ENCODE assay signal across 9 mouse cellular contexts in the genomic region with DNA sequence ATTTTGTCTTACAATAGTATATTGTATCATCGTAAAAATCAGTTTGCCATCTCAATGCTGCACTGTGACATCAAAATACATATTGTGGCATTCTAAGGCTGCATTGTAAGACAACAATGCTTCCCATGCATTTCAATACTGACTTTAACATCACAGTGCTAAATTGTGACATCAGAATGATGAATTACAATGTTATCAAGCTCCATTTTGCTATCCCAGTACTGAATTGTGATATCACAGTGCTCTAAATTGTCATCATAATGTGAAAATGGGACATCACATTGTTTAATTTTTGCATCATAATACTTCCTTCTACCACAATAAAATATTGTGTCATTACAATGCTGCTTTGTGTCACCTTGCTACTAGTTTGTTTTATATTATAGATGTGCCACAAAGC.
A peak's percentile ranks its signal among the peaks of the same experiment; 100 is the strongest.
DNase-seq lines count a peak whose midpoint lies in the region; ATAC-seq lines count a peak whose summit lies in the region.
"Had no signal": no experiment of that assay in that cellular context is flagged by ENCODE, and none has a peak within 500 bp of the region (broad histone marks: within the 10 kb centered on the region; RNA-seq: fewer than 3 reads in every experiment).

No protein-coding gene starts in this region.

- ATAC-seq in heart, embryonic 15.5 days (replicated peaks; ENCODE audit: insufficient number of reproducible peaks, insufficient read depth, low FRiP score, low read depth), result no peak
- no peak for ATAC-seq in embryonic facial prominence, embryonic 11.5 days (replicated peaks; ENCODE audit: insufficient number of reproducible peaks, low FRiP score, low TSS enrichment, low read depth)
- peak; percentile 38 for ATAC-seq in hindbrain, embryonic 16.5 days
- ATAC-seq in midbrain, embryonic 13.5 days, result peak; percentile 15; the same call in 1 of the 2 replicates

- no peaks in the 10 kb centered on the region for H3K4me1 ChIP-seq in heart, embryonic 15.5 days (replicated peaks)
- no peaks in the 10 kb centered on the region for H3K4me1 ChIP-seq in embryonic facial prominence, embryonic 11.5 days (ENCODE audit: control insufficient read depth, insufficient read depth, low read length)
- H3K4me1 ChIP-seq in hindbrain, embryonic 16.5 days (ENCODE audit: control insufficient read depth, insufficient read depth, low read depth, low read length), result no peaks in the 10 kb centered on the region
- H3K4me1 ChIP-seq in midbrain, embryonic 13.5 days (replicated peaks), result no peaks in the 10 kb centered on the region

- H3K27ac ChIP-seq in heart, embryonic 15.5 days, result no peak overlapping the region
- no peak overlapping the region for H3K27ac ChIP-seq in embryonic facial prominence, embryonic 11.5 days (replicated peaks; ENCODE audit: low read depth, low read length)
- no peak overlapping the region for H3K27ac ChIP-seq in hindbrain, embryonic 16.5 days (ENCODE audit: low read depth, low read length)
- H3K27ac ChIP-seq in midbrain, embryonic 13.5 days, result no peak overlapping the region; the same call in 1 of the 2 replicates

- peak overlapping the region; percentile 73 for H3K4me2 ChIP-seq in heart, embryonic 15.5 days
- H3K4me2 ChIP-seq in embryonic facial prominence, embryonic 11.5 days (ENCODE audit: low read depth, low read length), result no peak overlapping the region; the same call in 1 of the 2 replicates
- H3K4me2 ChIP-seq in hindbrain, embryonic 16.5 days (ENCODE audit: low read length), result peak overlapping the region; percentile 56
- peak overlapping the region; percentile 54 for H3K4me2 ChIP-seq in midbrain, embryonic 13.5 days (replicated peaks)

- H3K9me3 ChIP-seq in heart, embryonic 15.5 days (replicated peaks), result no peaks in the 10 kb centered on the region
- no peaks in the 10 kb centered on the region for H3K9me3 ChIP-seq in embryonic facial prominence, embryonic 11.5 days (replicated peaks; ENCODE audit: control insufficient read depth, low read length)
- no peaks in the 10 kb centered on the region for H3K9me3 ChIP-seq in hindbrain, embryonic 16.5 days (ENCODE audit: control insufficient read depth, low read length)
- no peaks in the 10 kb centered on the region for H3K9me3 ChIP-seq in midbrain, embryonic 13.5 days

- no peaks in the 10 kb centered on the region for H3K36me3 ChIP-seq in heart, embryonic 15.5 days
- no peaks in the 10 kb centered on the region for H3K36me3 ChIP-seq in embryonic facial prominence, embryonic 11.5 days (replicated peaks; ENCODE audit: control insufficient read depth, insufficient read depth, low read depth, low read length)
- no peaks in the 10 kb centered on the region for H3K36me3 ChIP-seq in hindbrain, embryonic 16.5 days (ENCODE audit: control insufficient read depth, insufficient read depth, low read length)
- no peaks in the 10 kb centered on the region for H3K36me3 ChIP-seq in midbrain, embryonic 13.5 days

- WGBS in heart, embryonic 15.5 days, result 90% methylated on average over 1 of the region's 1 CpGs
- WGBS in embryonic facial prominence, embryonic 11.5 days, result 94% methylated on average over 1 of the region's 1 CpGs
- WGBS in hindbrain, embryonic 16.5 days, result 88% methylated on average over 1 of the region's 1 CpGs
- 77% methylated on average over 1 of the region's 1 CpGs for WGBS in midbrain, embryonic 13.5 days

- H3K4me3 ChIP-seq in heart, embryonic 15.5 days, result peak overlapping the region; percentile 55
- peak overlapping the region; percentile 35; the same call in 1 of the 2 replicates for H3K4me3 ChIP-seq in embryonic facial prominence, embryonic 11.5 days (ENCODE audit: low read depth, low read length)
- peak overlapping the region; percentile 46 for H3K4me3 ChIP-seq in hindbrain, embryonic 16.5 days (ENCODE audit: low read length)
- peak overlapping the region; percentile 45 for H3K4me3 ChIP-seq in midbrain, embryonic 13.5 days (replicated peaks)

- H3K27me3 ChIP-seq in heart, embryonic 15.5 days, result no peaks in the 10 kb centered on the region
- no peaks in the 10 kb centered on the region for H3K27me3 ChIP-seq in embryonic facial prominence, embryonic 11.5 days (ENCODE audit: control insufficient read depth, insufficient read depth, low read length)
- H3K27me3 ChIP-seq in hindbrain, embryonic 16.5 days (replicated peaks; ENCODE audit: control insufficient read depth, insufficient read depth, low read length), result no peaks in the 10 kb centered on the region
- no peaks in the 10 kb centered on the region for H3K27me3 ChIP-seq in midbrain, embryonic 13.5 days

- DNase-seq in heart, postnatal 10 days, result no peak
- no peak for DNase-seq in embryonic facial prominence, embryonic 11.5 days (ENCODE audit: low spot score)
- DNase-seq in spleen, postnatal 10 days (ENCODE audit: low spot score in 2 of 2), result no peak
- DNase-seq in layer of hippocampus, adult 11-12 months (ENCODE audit: low spot score), result no peak
- no peak for DNase-seq in gastrocnemius, postnatal 36 days
- DNase-seq: kidney, adult 8-10 months had no signal

- no peak overlapping the region for H3K9ac ChIP-seq in heart, embryonic 15.5 days
- no peak overlapping the region for H3K9ac ChIP-seq in embryonic facial prominence, embryonic 11.5 days (replicated peaks; ENCODE audit: low read length)
- H3K9ac ChIP-seq in hindbrain, embryonic 16.5 days (ENCODE audit: low read depth, low read length), result no peak overlapping the region
- peak overlapping the region; percentile 66; the same call in 1 of the 2 replicates for H3K9ac ChIP-seq in midbrain, embryonic 13.5 days (replicated peaks)

- intact Hi-C loops in heart, postnatal 10 days (cut with DNase I), result loop anchor here (5.0 kb wide), 1 partner anchor 36 kb away; no protein-coding TSS in a partner anchor
- intact Hi-C loops in gastrocnemius, postnatal 36 days (cut with DNase I), result no loop called here

Comparison
In these comparisons a context has a peak if more than half of its experiments do, and no peak if none do; other contexts are left out.
1. ATAC-seq: peak in hindbrain, embryonic 16.5 days (single experiment) and midbrain, embryonic 13.5 days (single experiment); none in heart, embryonic 15.5 days (single experiment) and embryonic facial prominence, embryonic 11.5 days (single experiment).
2. Peak in every context shown above with its lines, with median percentiles within 50 percentile points of each other: H3K4me3 ChIP-seq.